Mouse (Mus musculus): ENCODE data around the gene Gm10188.

- TF ChIP-seq POLR2A (IDR thresholded peaks at IDR 0.05; ENCODE audit: low read depth, low read length): no peak
- TF ChIP-seq CTCF (IDR thresholded peaks at IDR 0.05; ENCODE audit: extremely low read depth, insufficient read depth, insufficient read length, insufficient replicate concordance): no peak
These were observed 7.4 kb downstream of the Gm10188 start for GRCm38 (mm10) chr1:132222166-132222565.

Data from spleen, adult 2 months (tissue).